Mouse (Mus musculus) olfactory bulb, adult 2 months (tissue): ENCODE data around the gene Dip2c. TPM values are rescaled to one million over a fixed set of nuclear protein-coding genes. Genes with fewer than 3 reads are reported as not detected.

ENCODE experiments used
- H3K27ac ChIP-seq: fragments of 200-500 bp; 2 replicates; pipeline ENCODE4 v1.5.1; 2012; ENCODE audit warnings: low read depth, low read length; ENCODE audit not compliant: insufficient read depth
- H3K4me1 ChIP-seq: fragments of 200-500 bp; 2 replicates; pipeline ENCODE4 v1.6.1; 2012; ENCODE audit warnings: low read length; ENCODE audit not compliant: control insufficient read depth, insufficient read depth
- H3K4me3 ChIP-seq: fragments of 200-500 bp; 2 replicates; pipeline ENCODE4 v1.5.1; 2012; ENCODE audit warnings: mild to moderate bottlenecking, low read depth, low read length, moderate library complexity; ENCODE audit not compliant: insufficient read depth
- CTCF ChIP-seq: fragments of 200-500 bp; IDR thresholded peaks from 2 replicates; pipeline ENCODE4 v1.5.1; 2012; ENCODE audit warnings: low read depth, mild to moderate bottlenecking, low read length, moderate library complexity; ENCODE audit not compliant: insufficient read depth
- POLR2A ChIP-seq: fragments of 200-500 bp; IDR thresholded peaks from 2 replicates; pipeline ENCODE4 v1.6.1; 2012; ENCODE audit warnings: mild to moderate bottlenecking, low read depth, low read length, moderate library complexity; ENCODE audit not compliant: insufficient read depth
- WGBS: fragments of 180-500 bp; shearing (Covaris S2); methylation state at CpG from one replicate; pipeline ENCODE4 v1.1.7; 2018; 5-methylcytosine and 5-hydroxymethylcytosine counted together
- polyA plus RNA-seq: library from polyadenylated mRNA; stranded (reverse); fragments of >200 nt; gene quantifications from 2 replicates; pipeline ENCODE4 v1.2.4, GENCODE M21; 2012; ENCODE audit warnings: low replicate concordance; ENCODE audit not compliant: missing spikeins, insufficient read depth, insufficient read length

Dip2c gene
- polyA plus RNA-seq, 1 experiment, result 117 TPM

- TF ChIP-seq POLR2A (no peak), CTCF (no peak)
- Histone ChIP-seq H3K4me1 (no peaks in the 10 kb centered on the region), H3K27ac (no peak overlapping the region), H3K4me3 (no peak overlapping the region)
- WGBS, result 93% methylated on average over 3 of the region's 3 CpGs
These were observed 405.2 kb downstream of the Dip2c start for GRCm38 (mm10) chr13:9681492-9681891.

- TF ChIP-seq POLR2A (no peak), CTCF (no peak)
- no peaks in the 10 kb centered on the region for H3K4me1 ChIP-seq
- WGBS, result 80% methylated on average over 4 of the region's 4 CpGs
- H3K27ac ChIP-seq, result no peak overlapping the region
- H3K4me3 ChIP-seq, result no peak overlapping the region
These were observed 407.0 kb downstream of the Dip2c start for GRCm38 (mm10) chr13:9683280-9683679.

GRCm38 (mm10) chr13:9684153-9684923 is 408.0 kb downstream of the Dip2c start:
- no peak overlapping the region for H3K27ac ChIP-seq
- H3K4me3 ChIP-seq, result no peak overlapping the region
- 92% methylated on average over 11 of the region's 11 CpGs for WGBS

GRCm38 (mm10) chr13:9686261-9686660 is 409.9 kb downstream of the Dip2c start:
- no peak overlapping the region for H3K27ac ChIP-seq
- no peak overlapping the region for H3K4me3 ChIP-seq
- TF ChIP-seq POLR2A (no peak), CTCF (no peak)
- WGBS, result 92% methylated on average over 7 of the region's 7 CpGs
- H3K4me1 ChIP-seq, result no peaks in the 10 kb centered on the region

More at GRCm38 (mm10) chr13:9684153-9684923, 408.0 kb downstream of the Dip2c start:
- no peak for TF ChIP-seq CTCF
- H3K4me1 ChIP-seq, result no peaks in the 10 kb centered on the region

- no peak overlapping the region for H3K27ac ChIP-seq
- TF ChIP-seq CTCF, result no peak
- TF ChIP-seq POLR2A, result no peak
- WGBS, result 69% methylated on average over 11 of the region's 11 CpGs
- no peak overlapping the region for H3K4me3 ChIP-seq
- H3K4me1 ChIP-seq, result no peaks in the 10 kb centered on the region
These were observed 410.4 kb downstream of the Dip2c start for GRCm38 (mm10) chr13:9686765-9687164.

GRCm38 (mm10) chr13:9689366-9689765 is 413.0 kb downstream of the Dip2c start:
- Histone ChIP-seq H3K27ac (no peak overlapping the region), H3K4me3 (no peak overlapping the region), H3K4me1 (no peaks in the 10 kb centered on the region)
- TF ChIP-seq CTCF (no peak), POLR2A (no peak)
- WGBS, result 88% methylated on average over 16 of the region's 16 CpGs

GRCm38 (mm10) chr13:9692876-9693275 is 416.5 kb downstream of the Dip2c start:
- H3K4me1 ChIP-seq, result no peaks in the 10 kb centered on the region
- H3K4me3 ChIP-seq, result no peak overlapping the region
- 91% methylated on average over 3 of the region's 3 CpGs for WGBS
- TF ChIP-seq POLR2A, result no peak
- no peak for TF ChIP-seq CTCF
- H3K27ac ChIP-seq, result no peak overlapping the region

GRCm38 (mm10) chr13:9694651-9695050 is 418.3 kb downstream of the Dip2c start:
- H3K27ac ChIP-seq, result no peak overlapping the region
- H3K4me3 ChIP-seq, result no peak overlapping the region
- H3K4me1 ChIP-seq, result no peaks in the 10 kb centered on the region
- TF ChIP-seq CTCF (no peak), POLR2A (no peak)
- WGBS, result 91% methylated on average over 6 of the region's 6 CpGs

GRCm38 (mm10) chr13:9695403-9695802 is 419.1 kb downstream of the Dip2c start:
- Histone ChIP-seq H3K4me1 (no peaks in the 10 kb centered on the region), H3K4me3 (no peak overlapping the region), H3K27ac (no peak overlapping the region)
- TF ChIP-seq CTCF (no peak), POLR2A (no peak)
- WGBS, result 95% methylated on average over 4 of the region's 4 CpGs
